In the genomic region with DNA sequence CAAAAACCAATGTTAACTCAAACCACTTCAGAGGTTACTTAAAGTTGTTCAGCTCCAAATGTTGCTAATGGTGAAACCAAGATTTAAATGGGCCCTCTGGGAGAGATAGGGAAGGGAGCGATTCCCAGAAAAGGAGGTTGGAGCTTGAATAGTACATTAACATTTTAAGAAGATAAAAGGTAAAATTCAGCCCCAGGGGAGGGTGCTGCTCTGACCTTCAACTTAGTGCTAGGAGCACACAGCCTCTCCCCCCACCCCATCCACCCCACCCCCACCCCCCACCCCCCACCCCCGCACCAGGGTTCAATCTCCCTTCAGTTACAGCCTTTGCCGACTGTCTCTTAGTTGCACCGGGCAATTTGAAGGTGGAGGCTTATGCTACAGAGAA, we compare ENCODE assay signal across 17 mouse cellular contexts. TPM values are rescaled to one million over a fixed set of nuclear protein-coding genes. Genes with fewer than 3 reads are reported as not detected.
DNase-seq lines count a peak whose midpoint lies in the region; ATAC-seq and TF ChIP-seq lines count a peak whose summit lies in the region.
"Had no signal": no experiment of that assay in that cellular context is flagged by ENCODE, and none has a peak within 500 bp of the region (broad histone marks: within the 10 kb centered on the region; RNA-seq: fewer than 3 reads in every experiment).

No protein-coding gene starts in this region.

- no peak for TF ChIP-seq EP300 in heart, postnatal 0 days (IDR thresholded peaks at IDR 0.05; ENCODE audit: low read depth)

- no peaks in the 10 kb centered on the region for H3K36me3 ChIP-seq in heart, postnatal 0 days (replicated peaks; ENCODE audit: control insufficient read depth, insufficient read depth, low read length)
- no peaks in the 10 kb centered on the region for H3K36me3 ChIP-seq in midbrain, embryonic 10.5 days
- no peaks in the 10 kb centered on the region for H3K36me3 ChIP-seq in midbrain, embryonic 11.5 days (ENCODE audit: control insufficient read depth, insufficient read depth, low read length)
- H3K36me3 ChIP-seq: intestine, embryonic 15.5 days; midbrain, embryonic 12.5 days had no signal

- no peak overlapping the region for H3K9ac ChIP-seq in heart, postnatal 0 days (replicated peaks; ENCODE audit: low read depth, low read length)
- H3K9ac ChIP-seq in midbrain, embryonic 11.5 days (ENCODE audit: low read length): no peak overlapping the region
- H3K9ac ChIP-seq: hindbrain, embryonic 14.5 days; intestine, embryonic 15.5 days; liver, embryonic 14.5 days; midbrain, embryonic 12.5 days had no signal

- H3K4me1 ChIP-seq in heart, postnatal 0 days (ENCODE audit: control insufficient read depth, insufficient read depth): no peaks in the 10 kb centered on the region; the same call in none of the 2 replicates
- H3K4me1 ChIP-seq in midbrain, embryonic 10.5 days: peaks cover 37% of the 10 kb centered on the region
- peaks cover 12% of the 10 kb centered on the region for H3K4me1 ChIP-seq in midbrain, embryonic 11.5 days (ENCODE audit: control insufficient read depth, insufficient read depth, low read length)

- H3K27ac ChIP-seq in gastrocnemius, adult 2 months: peak overlapping the region; percentile 40; the same call in 1 of the 2 replicates
- peak overlapping the region; percentile 36 for H3K27ac ChIP-seq in heart, postnatal 0 days (ENCODE audit: low read depth)
- 0 out of 2 replicates have a peak overlapping the region, but pooled peaks have one; percentile 24 for H3K27ac ChIP-seq in midbrain, embryonic 10.5 days (replicated peaks)
- H3K27ac ChIP-seq in midbrain, embryonic 11.5 days (ENCODE audit: low read depth, low read length): no peak overlapping the region
- H3K27ac ChIP-seq: intestine, embryonic 15.5 days; liver, embryonic 14.5 days; midbrain, embryonic 12.5 days had no signal

- no peaks in the 10 kb centered on the region for H3K9me3 ChIP-seq in heart, postnatal 0 days (replicated peaks; ENCODE audit: control insufficient read depth, low read length)
- no peaks in the 10 kb centered on the region for H3K9me3 ChIP-seq in midbrain, embryonic 10.5 days (replicated peaks)
- H3K9me3 ChIP-seq in midbrain, embryonic 11.5 days (ENCODE audit: control insufficient read depth, low read length): no peaks in the 10 kb centered on the region
- H3K9me3 ChIP-seq: intestine, embryonic 15.5 days; midbrain, embryonic 12.5 days had no signal

- no peak overlapping the region for H3K4me2 ChIP-seq in heart, postnatal 0 days (ENCODE audit: low read depth, low read length)
- H3K4me2 ChIP-seq in midbrain, embryonic 11.5 days: no peak overlapping the region
- H3K4me2 ChIP-seq: hindbrain, embryonic 14.5 days; intestine, embryonic 15.5 days; midbrain, embryonic 12.5 days had no signal

- H3K4me3 ChIP-seq in gastrocnemius, adult 2 months: no peak overlapping the region
- H3K4me3 ChIP-seq in heart, postnatal 0 days (ENCODE audit: low read depth, low read length): no peak overlapping the region
- H3K4me3 ChIP-seq in midbrain, embryonic 10.5 days: no peak overlapping the region
- H3K4me3 ChIP-seq in midbrain, embryonic 11.5 days (ENCODE audit: low read depth, low read length): no peak overlapping the region
- H3K4me3 ChIP-seq: intestine, embryonic 15.5 days; midbrain, embryonic 12.5 days had no signal

- 0 out of 2 replicates have a peak, but pooled peaks cover 11% of the 10 kb centered on the region for H3K27me3 ChIP-seq in heart, postnatal 0 days (ENCODE audit: control insufficient read depth, insufficient read depth, low read length)
- H3K27me3 ChIP-seq in midbrain, embryonic 10.5 days (ENCODE audit: low read depth, poor library complexity, severe bottlenecking): peaks cover 6% of the 10 kb centered on the region; the same call in 1 of the 2 replicates
- no peaks in the 10 kb centered on the region for H3K27me3 ChIP-seq in midbrain, embryonic 11.5 days (ENCODE audit: control insufficient read depth, insufficient read depth, low read length)
- H3K27me3 ChIP-seq: intestine, embryonic 15.5 days had no signal

- no peak for ATAC-seq in heart, postnatal 0 days (ENCODE audit: insufficient read depth, low read depth)
- ATAC-seq in midbrain, embryonic 11.5 days (ENCODE audit: low FRiP score): no peak
- ATAC-seq: forebrain, embryonic 16.5 days; intestine, embryonic 15.5 days had no signal

- DNase-seq in gastrocnemius, adult 2 months: no peak
- DNase-seq in gastrocnemius, postnatal 36 days: no peak
- no peak for DNase-seq in heart, postnatal 0 days (ENCODE audit: low spot score)
- DNase-seq in heart, adult 8-10 months (ENCODE audit: low spot score): no peak
- no peak for DNase-seq in midbrain, embryonic 10.5 days (ENCODE audit: low spot score)
- no peak for DNase-seq in midbrain, embryonic 11.5 days (ENCODE audit: low spot score, missing footprints)
- DNase-seq in kidney, postnatal 25 days: no peak
- no peak for DNase-seq in left cerebral cortex, adult 11 months (ENCODE audit: low spot score)
- DNase-seq: retina, postnatal 1 day; right cerebral cortex, postnatal 4 days; thymus, postnatal 14 days had no signal

- 35% methylated on average over 4 of the region's 4 CpGs for WGBS in heart, postnatal 0 days
- WGBS in midbrain, embryonic 10.5 days: 57% methylated on average over 4 of the region's 4 CpGs
- 57% methylated on average over 4 of the region's 4 CpGs for WGBS in midbrain, embryonic 11.5 days

- no peak for TF ChIP-seq CTCF in gastrocnemius, adult 2 months (IDR thresholded peaks at IDR 0.05)
- no peak for TF ChIP-seq CTCF in heart, postnatal 0 days (IDR thresholded peaks at IDR 0.05; ENCODE audit: low read depth)

- intact Hi-C loops in gastrocnemius, adult 2 months (cut with DNase I): no loop called here
- intact Hi-C loops in gastrocnemius, postnatal 36 days (cut with DNase I): no loop called here

RNA-seq across cellular contexts. Expression of a gene that starts 43.9 kb away (rescaled TPM):
- total RNA-seq in gastrocnemius, adult 2 months (2021): 10 to 100 TPM; 12.0 to 12.4 TPM
- 10 to 100 TPM; 10.5 to 11.7 TPM for total RNA-seq in gastrocnemius, postnatal 36 days (2021)
- 13.7 and 22.1 TPM in 2 replicates for total RNA-seq in heart, postnatal 0 days (2014; rRNA removed; ENCODE audit: low replicate concordance)
- 30.1 and 31.0 TPM in 2 replicates for polyA plus RNA-seq in heart, postnatal 0 days (2015; fragmentation: Nextera tagmentation; extraction: Ambion mirVana)
- 10 to 100 TPM in 3 of 4 experiments, 1 to 10 TPM in 1; 9.4 to 14.1 (median 11.6) TPM for total RNA-seq in heart, adult 8-10 months (2022)
- polyA plus RNA-seq in midbrain, embryonic 10.5 days (2016; fragmentation: Nextera tagmentation; extraction: Ambion mirVana): 67.6 and 71.0 TPM in 2 replicates
- 58.8 and 61.2 TPM in 2 replicates for polyA plus RNA-seq in midbrain, embryonic 11.5 days (2014; fragmentation: Nextera tagmentation; extraction: Ambion mirVana)
- total RNA-seq: neutrophil, adult 5-6 weeks had no signal
